Mouse (Mus musculus) MEL (cell line): ENCODE results near the gene Hdac4.

Source experiments
- CHD1 ChIP-seq: IDR thresholded peaks from 2 replicates; pipeline ENCODE4 v1.6.1; 2012; ENCODE audit warnings: low read depth, mild to moderate bottlenecking, inconsistent platforms, low read length, improper control_type of control experiment
- CTCF ChIP-seq, 3 experiments: IDR thresholded peaks in 2 of 3; conservative IDR thresholded peaks in 1 of 3; 2 replicates each; pipeline ENCODE4 v1.5.1; 2011 to 2012; ENCODE audit warnings: low read length in 3 of 3, low read depth in 2 of 3, mild to moderate bottlenecking in 2 of 3, improper control_type of control experiment in 1 of 3, inconsistent platforms in 1 of 3, mixed read lengths in 1 of 3, moderate library complexity in 1 of 3; ENCODE audit not compliant: control insufficient read depth in 1 of 3, insufficient read depth in 1 of 3, poor library complexity in 1 of 3, severe bottlenecking in 1 of 3
- E2F4 ChIP-seq: IDR thresholded peaks from 2 replicates; pipeline ENCODE4 v1.6.1; 2011; ENCODE audit warnings: low read depth, low read length, improper control_type of control experiment, borderline replicate concordance
- MEF2A ChIP-seq: IDR thresholded peaks from 2 replicates; pipeline ENCODE4 v1.6.1; 2014; ENCODE audit warnings: low read depth, mild to moderate bottlenecking, inconsistent platforms, low read length, improper control_type of control experiment; ENCODE audit not compliant: poor library complexity, insufficient replicate concordance, severe bottlenecking; ENCODE audit errors: extremely low read depth
- POLR2A ChIP-seq, 2 experiments: IDR thresholded peaks; 2 replicates each; pipeline ENCODE4 v1.6.1; 2011 to 2012; ENCODE audit warnings: low read length in 2 of 2, mild to moderate bottlenecking in 2 of 2, control low read depth in 1 of 2, improper control_type of control experiment in 1 of 2, low read depth in 1 of 2, moderate library complexity in 1 of 2; ENCODE audit not compliant: control insufficient read depth in 1 of 2, insufficient read depth in 1 of 2, poor library complexity in 1 of 2
- UBTF ChIP-seq: IDR thresholded peaks from 2 replicates; pipeline ENCODE4 v1.6.1; 2012; ENCODE audit warnings: low read depth, mild to moderate bottlenecking, inconsistent platforms, low read length, improper control_type of control experiment, moderate library complexity, borderline replicate concordance; ENCODE audit not compliant: insufficient read depth

DNA sequence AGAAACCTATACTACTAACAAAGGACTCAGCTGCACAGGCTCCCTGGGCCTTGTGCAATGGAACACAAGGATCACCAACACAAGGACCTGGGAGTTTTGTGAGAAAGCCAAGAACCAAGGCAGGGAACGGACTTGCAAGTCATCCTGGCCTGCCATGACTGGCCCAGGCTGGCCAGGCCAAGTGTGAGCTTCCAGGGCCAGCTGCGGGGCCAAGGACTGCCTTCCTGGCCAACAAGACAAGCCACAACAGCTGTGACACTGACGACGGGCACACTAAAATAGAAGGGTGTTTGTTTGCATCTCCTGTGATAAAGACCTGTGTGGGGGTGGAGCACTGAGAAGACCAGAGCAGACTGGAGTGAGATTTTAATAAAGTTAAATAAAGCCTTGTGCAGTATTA, 96.0 kb downstream of the Hdac4 start:
- TF ChIP-seq MEF2A (no peak), POLR2A (IDR thresholded peaks at IDR 0.05; ENCODE audit: control insufficient read depth in 1 of 2, insufficient read depth in 1 of 2, low read depth in 1 of 2, low read length in 2 of 2, poor library complexity in 1 of 2) (no peak), E2F4 (no peak), CHD1 (no peak), CTCF (IDR thresholded peaks at IDR 0.05 in 2 of 3, conservative IDR thresholded peaks at IDR 0.05 in 1 of 3; ENCODE audit: control insufficient read depth in 1 of 3, insufficient read depth in 1 of 3, low read depth in 2 of 3, low read length in 3 of 3, poor library complexity in 1 of 3, severe bottlenecking in 1 of 3) (no peak), UBTF (no peak)
